Mouse (Mus musculus) lung, adult 2 months (tissue): ENCODE measurements around the gene Olfr620.

Experiments used
- CTCF ChIP-seq: fragments of 200-500 bp; IDR thresholded peaks from 2 replicates; pipeline ENCODE4 v1.5.1; 2011; ENCODE audit warnings: mild to moderate bottlenecking, low read length, control low read depth; ENCODE audit not compliant: insufficient read depth
- POLR2A ChIP-seq: fragments of 200-500 bp; IDR thresholded peaks from 2 replicates; pipeline ENCODE4 v1.6.1; 2011; ENCODE audit warnings: low read depth, mild to moderate bottlenecking, control low read depth, low read length, borderline replicate concordance; ENCODE audit errors: extremely low read depth

GRCm38 (mm10) chr7:103600275-103600674 lies 12.1 kb downstream of the Olfr620 start, which contains the start of gene Olfr619:
- no peak for TF ChIP-seq CTCF
- no peak for TF ChIP-seq POLR2A
